Mouse (Mus musculus) megakaryocyte-erythroid progenitor cell, adult 5-6 weeks (primary cell): ENCODE data around the gene Cd24a. TPM values are rescaled to one million over a fixed set of nuclear protein-coding genes. Genes with fewer than 3 reads are reported as not detected.
A peak's percentile ranks its signal among the peaks of the same experiment; 100 is the strongest.

Source experiments
- ATAC-seq: replicated peaks from 2 replicates; pipeline ENCODE4 v1.8.0; 2016; ENCODE audit warnings: mild to moderate bottlenecking, inconsistent platforms; ENCODE audit not compliant: severe bottlenecking, poor library complexity, low FRiP score, low TSS enrichment
- total RNA-seq, 2 experiments: library from RNA; stranded (forward) in 1 of 2; stranded (reverse) in 1 of 2; fragments of 200-1000, 215-1000 nt in 1 of 2; fragments of >200 nt in 1 of 2; fragmentation: Nextera tagmentation in 1 of 2; gene quantifications; 2 replicates each; pipeline ENCODE4 v1.2.3; 2014 to 2017

Gene Cd24a
- total RNA-seq, 2 experiments from 2014 or later, result 709 to 796 TPM

- no peak for ATAC-seq
Measured at GRCm38 (mm10) chr10:43619059-43619531, 41.0 kb downstream of the Cd24a start.

- no peak for ATAC-seq
Measured at GRCm38 (mm10) chr10:43619939-43620338, 41.9 kb downstream of the Cd24a start.

GRCm38 (mm10) chr10:43623510-43623909, 45.4 kb downstream of the Cd24a start:
- ATAC-seq, result no peak

GRCm38 (mm10) chr10:43624362-43624761, 46.3 kb downstream of the Cd24a start:
- ATAC-seq, result no peak

GRCm38 (mm10) chr10:43624791-43625398, 46.8 kb downstream of the Cd24a start:
- ATAC-seq, result no peak

GRCm38 (mm10) chr10:43625578-43625977, 47.5 kb downstream of the Cd24a start:
- ATAC-seq, result peak; percentile 92

- ATAC-seq, result no peak
Measured at GRCm38 (mm10) chr10:43629216-43629615, 51.1 kb downstream of the Cd24a start.

GRCm38 (mm10) chr10:43629857-43630256, 51.8 kb downstream of the Cd24a start:
- no peak for ATAC-seq

- ATAC-seq, result peak; percentile 90
Measured at GRCm38 (mm10) chr10:43630634-43631033, 52.5 kb downstream of the Cd24a start.

- ATAC-seq, result no peak
Measured at GRCm38 (mm10) chr10:43631049-43631448, 53.0 kb downstream of the Cd24a start.

GRCm38 (mm10) chr10:43631639-43632354, 53.7 kb downstream of the Cd24a start:
- no peak for ATAC-seq

GRCm38 (mm10) chr10:43633117-43633516, 55.0 kb downstream of the Cd24a start:
- ATAC-seq, result peak; percentile 51

Other genes starting within 250 kb of the Cd24a start
- gene Bend3, start 99.5 kb upstream of the Cd24a start, total RNA-seq (2014; fragmentation: Nextera tagmentation), result 12.1 and 19.3 TPM in 2 replicates
- 7.5 and 9.1 TPM in 2 replicates for gene Bend3, start 99.5 kb upstream of the Cd24a start, total RNA-seq (2017)
- gene Gm9803, start 54.2 kb upstream of the Cd24a start, total RNA-seq (2014; fragmentation: Nextera tagmentation), result 2.2 and 7.6 TPM in 2 replicates
- 3.0 and 41.1 TPM in 2 replicates for gene Gm9803, start 54.2 kb upstream of the Cd24a start, total RNA-seq (2017)
- gene 1700021F05Rik, start 37.3 kb upstream of the Cd24a start, total RNA-seq (2014; fragmentation: Nextera tagmentation), result 47.8 and 55.4 TPM in 2 replicates
- gene 1700021F05Rik, start 37.3 kb upstream of the Cd24a start, total RNA-seq (2017), result 91.0 and 96.9 TPM in 2 replicates